Mouse (Mus musculus): ENCODE data around the gene 3110040N11Rik.
"Not testable (repeated sequence)": the region's sequence is repeated elsewhere in the genome, so short reads cannot be mapped to it uniquely, and the experiment has no call there.

3110040N11Rik gene

GRCm38 (mm10) chr7:81789095-81789757, at the start of gene 3110040N11Rik:
Gene 3110040N11Rik, minus strand, starts transcription at chr7:81789478.
- DNase-seq (ENCODE audit: low read depth, low spot score), result peak; percentile 88

GRCm38 (mm10) chr7:81837771-81838170, 48.5 kb upstream of the 3110040N11Rik start:
- not testable (repeated sequence) for DNase-seq (ENCODE audit: low read depth, low spot score)

GRCm38 (mm10) chr7:81835430-81835829, 46.2 kb upstream of the 3110040N11Rik start:
- no peak for DNase-seq (ENCODE audit: low read depth, low spot score)

DNA sequence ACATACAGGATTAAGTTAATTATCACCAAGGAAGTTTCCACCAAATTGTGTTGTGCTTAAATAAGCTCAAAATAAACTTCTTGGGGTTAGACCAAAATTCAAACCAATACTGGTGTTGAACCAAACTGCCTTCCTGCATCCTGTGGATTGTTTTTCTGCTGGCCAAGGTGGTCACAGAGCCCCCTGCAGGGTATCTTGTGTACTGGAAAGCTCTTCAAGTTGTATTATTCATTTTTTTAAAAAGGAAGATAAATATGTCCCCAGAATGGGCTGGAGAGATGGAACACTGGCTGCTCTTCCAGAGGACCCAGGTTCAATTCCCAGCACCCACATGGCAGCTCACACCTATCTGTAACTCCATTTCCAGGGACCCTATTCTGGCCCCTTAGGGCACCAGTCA, 45.6 kb upstream of the 3110040N11Rik start:
- DNase-seq (ENCODE audit: low read depth, low spot score), result no peak

GRCm38 (mm10) chr7:81829379-81829894, 40.2 kb upstream of the 3110040N11Rik start, which contains the start of gene Btbd1:
Gene Btbd1, minus strand, starts transcription at chr7:81829431.
- peak; percentile 74 for DNase-seq (ENCODE audit: low read depth, low spot score)

- no peak for DNase-seq (ENCODE audit: low read depth, low spot score)
Observed at GRCm38 (mm10) chr7:81828681-81829378, 39.6 kb upstream of the 3110040N11Rik start.

GRCm38 (mm10) chr7:81827806-81828667, 38.8 kb upstream of the 3110040N11Rik start:
- DNase-seq (ENCODE audit: low read depth, low spot score), result no peak

- DNase-seq (ENCODE audit: low read depth, low spot score), result no peak
Observed at GRCm38 (mm10) chr7:81825381-81825780, 36.1 kb upstream of the 3110040N11Rik start.

DNA sequence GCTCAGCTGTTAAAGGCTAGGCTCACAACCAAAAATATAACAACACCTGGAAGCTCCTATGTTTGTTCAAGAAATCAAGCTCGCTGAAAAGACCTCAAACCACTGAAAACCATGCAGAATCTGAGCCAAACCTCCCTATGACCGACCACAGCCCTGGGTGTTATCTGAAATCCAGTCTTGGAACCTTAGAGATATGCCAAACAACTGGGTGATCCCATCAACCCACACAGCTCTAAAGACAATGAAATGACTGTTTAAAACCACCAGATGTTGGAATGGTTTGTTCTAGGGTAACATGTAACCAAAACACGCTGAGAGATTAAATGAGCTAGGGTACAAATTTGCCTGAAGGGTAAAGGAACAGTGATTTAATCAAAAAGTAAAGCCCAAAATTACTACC, 35.6 kb upstream of the 3110040N11Rik start:
- DNase-seq (ENCODE audit: low read depth, low spot score), result no peak

DNA sequence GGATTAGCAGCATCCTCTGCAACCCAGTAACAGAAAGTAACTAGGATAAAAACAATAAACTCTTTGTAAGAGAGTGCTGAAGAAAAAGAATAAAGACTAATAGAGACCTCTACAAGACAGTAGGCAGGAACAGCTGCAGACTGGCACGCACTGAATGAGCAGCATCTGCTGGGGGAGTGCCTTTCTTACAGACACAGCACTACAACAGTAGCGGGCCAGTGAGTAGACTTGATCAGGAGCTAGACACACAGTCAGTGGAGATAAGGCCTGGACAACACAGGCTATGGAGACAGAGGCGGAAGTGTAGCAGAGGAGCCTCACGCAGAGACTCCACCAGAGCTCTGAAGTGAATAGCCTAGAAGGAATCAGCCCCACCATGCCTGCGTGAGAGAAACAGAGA, 16.8 kb upstream of the 3110040N11Rik start:
- no peak for DNase-seq (ENCODE audit: low read depth, low spot score)

DNA sequence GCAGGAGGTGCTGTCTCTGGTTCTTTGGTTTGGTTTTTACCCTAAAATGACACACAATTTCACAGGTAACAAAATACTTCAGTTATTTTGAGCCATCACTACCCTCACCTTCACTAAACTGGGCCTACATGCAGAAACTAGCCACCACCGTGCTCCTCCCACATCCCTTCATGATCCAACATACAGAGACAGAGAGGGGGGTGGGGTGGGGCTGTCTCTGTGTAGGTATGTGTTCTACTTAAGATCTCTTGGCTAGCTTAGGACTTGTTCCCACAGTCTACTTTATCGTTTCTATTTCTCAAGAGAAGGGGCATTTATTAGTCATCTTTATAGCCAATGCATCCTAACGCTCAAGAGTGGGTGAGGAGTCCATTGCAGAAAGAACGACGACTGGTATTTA, 742 bp downstream of the 3110040N11Rik start:
- peak; percentile 4 for DNase-seq (ENCODE audit: low read depth, low spot score)

DNA sequence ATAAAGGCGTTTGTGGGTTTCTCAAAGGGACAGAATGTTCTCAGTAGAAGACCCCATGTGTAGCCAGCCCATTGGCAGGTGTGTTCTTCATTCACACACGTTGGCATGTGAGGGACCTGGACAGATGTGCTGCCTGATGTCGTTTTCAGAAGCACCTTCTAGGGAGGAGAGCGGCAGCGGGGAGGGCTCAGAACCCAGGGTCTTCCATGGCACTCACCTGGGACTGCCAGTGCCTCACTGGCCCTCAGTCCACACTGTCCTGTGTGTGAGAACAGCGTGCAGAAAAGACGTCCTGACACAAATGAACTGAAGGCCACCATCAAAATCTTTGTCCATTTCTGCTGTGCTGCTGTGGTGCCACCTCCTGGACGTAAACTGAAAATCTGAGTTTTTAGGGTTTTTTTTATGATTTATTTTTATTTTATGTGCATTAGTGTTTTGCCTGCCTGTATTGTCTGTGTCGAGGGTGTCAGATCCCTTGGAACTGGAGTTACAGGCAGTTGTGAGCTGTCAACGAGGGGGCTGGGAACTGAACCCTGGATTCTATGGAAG, 11.5 kb downstream of the 3110040N11Rik start:
- no peak for DNase-seq (ENCODE audit: low read depth, low spot score)

- DNase-seq (ENCODE audit: low read depth, low spot score), result no peak
Observed at GRCm38 (mm10) chr7:81775325-81775724, 14.0 kb downstream of the 3110040N11Rik start.

- no peak for DNase-seq (ENCODE audit: low read depth, low spot score)
Observed at GRCm38 (mm10) chr7:81772786-81773539, 16.3 kb downstream of the 3110040N11Rik start.

DNA sequence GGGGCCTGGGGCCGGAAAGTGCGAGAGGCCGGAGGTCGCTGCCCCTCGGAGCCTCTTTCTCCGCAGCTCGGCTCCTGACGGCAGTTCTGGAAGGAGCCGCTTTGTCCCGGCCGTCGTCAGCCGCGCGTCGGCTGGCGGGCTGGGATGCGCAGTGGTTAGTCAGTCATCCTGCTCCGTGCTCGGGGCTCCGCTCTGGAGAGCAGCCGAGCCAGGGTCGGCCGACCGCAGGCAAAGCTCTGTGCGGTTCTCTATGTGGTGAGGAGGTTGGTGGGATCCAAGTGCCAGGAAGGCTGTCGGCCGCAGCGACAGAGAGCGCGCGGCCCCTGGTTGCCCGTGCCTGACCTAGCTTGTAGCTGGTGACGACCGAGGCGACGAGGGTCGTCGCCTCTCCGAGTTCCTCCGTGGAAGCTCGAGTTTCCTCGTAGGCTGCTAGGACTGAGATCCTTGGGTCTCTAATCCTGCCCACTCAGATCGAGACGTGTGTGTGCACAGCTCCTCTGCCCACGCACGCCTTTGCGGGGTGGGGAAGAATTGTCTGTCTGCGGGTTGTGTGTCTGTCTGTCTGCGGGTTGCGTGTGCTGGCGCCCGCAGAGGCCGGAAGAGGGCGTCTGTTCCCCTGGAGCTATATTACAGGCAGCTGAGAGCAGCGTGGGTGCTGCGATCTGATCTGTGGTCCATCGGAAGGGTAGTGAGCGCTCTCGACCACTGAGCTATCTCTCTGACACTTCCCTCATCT, 26.0 kb downstream of the 3110040N11Rik start:
- DNase-seq (ENCODE audit: low read depth, low spot score), result no peak

GRCm38 (mm10) chr7:81762180-81763109, 26.8 kb downstream of the 3110040N11Rik start, which contains the start of gene Ramac:
Gene Ramac, plus strand, starts transcription at chr7:81762925.
- peak; percentile 90 for DNase-seq (ENCODE audit: low read depth, low spot score)

- DNase-seq (ENCODE audit: low read depth, low spot score), result no peak
Observed at GRCm38 (mm10) chr7:81747956-81748355, 41.3 kb downstream of the 3110040N11Rik start.

DNA sequence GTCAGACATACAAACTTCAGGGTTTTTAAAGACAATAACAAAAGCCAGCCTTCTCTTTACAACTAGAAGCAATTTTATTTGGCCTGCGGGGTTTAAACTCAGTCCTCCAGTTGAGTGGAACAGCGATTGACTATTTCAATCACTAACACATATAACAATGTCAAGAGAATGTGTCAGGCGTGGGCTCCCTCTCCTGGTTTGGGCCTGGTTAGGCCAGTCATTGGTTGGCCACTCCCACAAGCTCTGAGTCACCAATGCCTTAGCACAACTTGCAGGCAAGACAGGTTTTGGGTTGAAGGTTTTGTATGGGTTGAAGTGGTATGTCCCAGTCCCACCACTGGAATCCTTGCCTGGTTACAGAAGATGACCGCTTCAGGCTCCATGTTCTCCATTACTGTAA, 45.1 kb downstream of the 3110040N11Rik start:
- no peak for DNase-seq (ENCODE audit: low read depth, low spot score)

DNA sequence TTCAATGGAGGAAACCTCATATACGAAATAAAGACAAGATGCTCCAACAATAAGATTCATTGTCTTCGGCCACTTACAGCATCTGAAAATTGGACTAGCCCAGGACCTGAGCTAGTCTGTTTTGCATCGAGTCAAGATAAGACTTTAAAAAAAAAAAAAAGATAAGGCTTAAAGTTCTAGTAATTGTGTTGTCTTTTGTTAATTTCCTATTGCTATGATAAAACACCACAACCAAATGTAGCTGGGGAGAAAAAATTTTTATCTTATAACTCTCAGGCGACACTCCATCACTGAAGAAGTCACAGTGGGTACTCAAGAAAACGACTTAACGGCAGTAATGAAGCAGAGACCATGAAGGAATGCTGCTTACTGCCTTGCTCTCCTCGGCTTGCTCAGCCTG, 49.3 kb downstream of the 3110040N11Rik start:
- DNase-seq (ENCODE audit: low read depth, low spot score), result no peak
